Mouse (Mus musculus) heart, embryonic 10.5 days (tissue): ENCODE results near the gene Gm11027. TPM values are rescaled to one million over a fixed set of nuclear protein-coding genes. Genes with fewer than 3 reads are reported as not detected.
A peak's percentile ranks its signal among the peaks of the same experiment; 100 is the strongest.

Experiments
- DNase-seq: peaks from one replicate; pipeline ENCODE4 v3.0.0-alpha.2; 2017; ENCODE audit warnings: low spot score
- H3K27ac ChIP-seq: fragments of 300-500 bp; sonication (generic); 2 replicates; pipeline ENCODE4 v1.5.1; 2016; ENCODE audit warnings: mild to moderate bottlenecking
- H3K27me3 ChIP-seq: fragments of 300-500 bp; sonication (generic); 2 replicates; pipeline ENCODE4 v1.6.1; 2016; ENCODE audit warnings: mild to moderate bottlenecking; ENCODE audit not compliant: poor library complexity, insufficient read depth, severe bottlenecking
- H3K36me3 ChIP-seq: fragments of 300-500 bp; sonication (generic); 2 replicates; pipeline ENCODE4 v1.6.1; 2016; ENCODE audit warnings: mild to moderate bottlenecking, moderate library complexity
- H3K4me1 ChIP-seq: fragments of 300-500 bp; sonication (generic); 2 replicates; pipeline ENCODE4 v1.6.1; 2016; ENCODE audit warnings: mild to moderate bottlenecking
- H3K4me3 ChIP-seq: fragments of 300-500 bp; sonication (generic); 2 replicates; pipeline ENCODE4 v1.5.1; 2016; ENCODE audit warnings: mild to moderate bottlenecking, moderate library complexity
- H3K9me3 ChIP-seq: fragments of 300-500 bp; sonication (generic); 2 replicates; pipeline ENCODE4 v1.6.1; 2016; ENCODE audit warnings: mild to moderate bottlenecking, moderate library complexity
- whole genome bisulfite sequencing: fragments of 180-500 bp; shearing (Covaris S2); methylation state at CpG from one replicate; pipeline ENCODE4 v1.1.7; 2016; 5-methylcytosine and 5-hydroxymethylcytosine counted together
- polyA plus RNA-seq: library from polyadenylated mRNA; unstranded; fragments of >200 nt; fragmentation: Nextera tagmentation; extraction: Ambion mirVana; gene quantifications from 2 replicates; pipeline ENCODE4 v1.2.1, GENCODE M21; 2016

Gene Gm11027
- polyA plus RNA-seq, 1 experiment from 2014 or later: not detected

- peak; percentile 92 for DNase-seq
- WGBS: 5% methylated on average over 40 of the region's 47 CpGs
Measured at GRCm38 (mm10) chr12:116262555-116263341, 12.4 kb upstream of the Gm11027 start, which contains the start of gene Wdr60. Gene Wdr60, minus strand, starts transcription at chr12:116263022.

GRCm38 (mm10) chr12:116264756-116265155 is 10.4 kb upstream of the Gm11027 start:
- no peak overlapping the region for H3K27ac ChIP-seq

More at GRCm38 (mm10) chr12:116262555-116263341, 12.4 kb upstream of the Gm11027 start, which contains the start of gene Wdr60:
- peaks cover 29% of the 10 kb centered on the region; the same call in 1 of the 2 replicates for H3K27me3 ChIP-seq
- H3K36me3 ChIP-seq: no peaks in the 10 kb centered on the region
- peak within 1 kb of the TSS; percentile 85 for H3K27ac ChIP-seq
- H3K4me3 ChIP-seq: peak within 1 kb of the TSS; percentile 70
- peaks cover 11% of the 10 kb centered on the region; the same call in 1 of the 2 replicates for H3K4me1 ChIP-seq
- H3K9me3 ChIP-seq: no peaks in the 10 kb centered on the region

GRCm38 (mm10) chr12:116265275-116265674 is 9.9 kb upstream of the Gm11027 start:
- WGBS: 46% methylated on average over 2 of the region's 2 CpGs
- H3K27me3 ChIP-seq: peaks cover 46% of the 10 kb centered on the region
- H3K4me3 ChIP-seq: no peak overlapping the region
- H3K9me3 ChIP-seq: no peaks in the 10 kb centered on the region
- DNase-seq: no peak
- peaks cover 11% of the 10 kb centered on the region; the same call in 1 of the 2 replicates for H3K4me1 ChIP-seq
- no peak overlapping the region for H3K27ac ChIP-seq
- no peaks in the 10 kb centered on the region for H3K36me3 ChIP-seq

More at GRCm38 (mm10) chr12:116264756-116265155, 10.4 kb upstream of the Gm11027 start:
- no peaks in the 10 kb centered on the region for H3K9me3 ChIP-seq
- peaks cover 41% of the 10 kb centered on the region for H3K27me3 ChIP-seq
- DNase-seq: no peak
- no peaks in the 10 kb centered on the region for H3K36me3 ChIP-seq
- peaks cover 11% of the 10 kb centered on the region; the same call in 1 of the 2 replicates for H3K4me1 ChIP-seq
- H3K4me3 ChIP-seq: no peak overlapping the region
- 68% methylated on average over 2 of the region's 2 CpGs for WGBS

GRCm38 (mm10) chr12:116269450-116269849 is 5.7 kb upstream of the Gm11027 start:
- 74% methylated on average over 5 of the region's 5 CpGs for WGBS
- Histone ChIP-seq H3K9me3 (no peaks in the 10 kb centered on the region), H3K27ac (no peak overlapping the region), H3K4me1 (peaks cover 5% of the 10 kb centered on the region; the same call in 1 of the 2 replicates), H3K36me3 (no peaks in the 10 kb centered on the region), H3K27me3 (peaks cover 62% of the 10 kb centered on the region), H3K4me3 (no peak overlapping the region)
- DNase-seq: no peak

- Histone ChIP-seq H3K27ac (no peak overlapping the region), H3K36me3 (no peaks in the 10 kb centered on the region), H3K9me3 (no peaks in the 10 kb centered on the region), H3K27me3 (peaks cover 67% of the 10 kb centered on the region), H3K4me3 (no peak overlapping the region), H3K4me1 (no peaks in the 10 kb centered on the region)
- WGBS: 69% methylated on average over 1 of the region's 1 CpGs
- DNase-seq: no peak
Measured at GRCm38 (mm10) chr12:116270538-116270937, 4.6 kb upstream of the Gm11027 start.

DNA sequence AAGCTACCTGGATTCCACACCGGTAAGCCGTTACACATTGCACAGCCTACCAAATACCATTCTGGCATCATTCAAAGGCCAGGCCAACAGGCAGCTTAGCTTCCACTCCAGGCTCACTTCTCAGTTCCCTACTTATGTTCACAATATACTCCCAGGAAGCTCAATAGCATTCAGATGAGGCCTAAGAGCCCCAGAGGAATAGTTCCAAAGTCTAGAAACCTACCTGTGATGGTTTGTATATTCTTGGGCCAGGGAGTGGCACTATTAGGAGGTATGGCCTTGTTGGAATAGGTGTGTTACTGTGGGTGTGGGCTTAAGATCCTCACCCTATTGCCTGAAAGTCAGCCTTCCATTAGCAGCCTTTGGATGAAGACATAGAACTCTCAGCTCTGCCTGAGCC is 4.1 kb upstream of the Gm11027 start:
- no peak overlapping the region for H3K4me3 ChIP-seq
- 95% methylated on average over 2 of the region's 2 CpGs for WGBS
- peaks cover 67% of the 10 kb centered on the region for H3K27me3 ChIP-seq

DNA sequence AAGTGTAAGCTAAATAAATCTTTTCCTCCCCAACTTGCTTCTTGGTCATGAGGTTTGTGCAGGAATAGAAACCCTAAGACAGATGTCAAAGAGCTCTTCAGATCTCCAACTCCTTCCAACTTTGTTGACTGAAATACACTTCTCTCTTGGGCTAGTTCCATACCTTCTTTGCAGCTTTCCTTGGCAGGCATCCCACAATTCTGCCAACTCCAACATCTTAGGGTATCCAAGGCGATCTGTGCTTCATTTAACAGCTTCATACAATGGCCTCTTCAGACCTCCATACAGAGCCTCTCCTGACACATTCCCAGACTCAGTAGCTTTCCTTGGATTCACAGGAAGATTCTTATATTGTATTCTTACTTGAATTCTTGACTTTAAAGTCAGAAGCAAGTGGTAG is 1.5 kb upstream of the Gm11027 start:
- Histone ChIP-seq H3K4me3 (no peak overlapping the region), H3K27me3 (peaks cover 53% of the 10 kb centered on the region), H3K9me3 (no peaks in the 10 kb centered on the region), H3K36me3 (no peaks in the 10 kb centered on the region), H3K27ac (no peak overlapping the region), H3K4me1 (no peaks in the 10 kb centered on the region)
- no peak for DNase-seq
- 72% methylated on average over 1 of the region's 1 CpGs for WGBS

More for the DNA sequence above, 4.1 kb upstream of the Gm11027 start:
- Histone ChIP-seq H3K36me3 (no peaks in the 10 kb centered on the region), H3K9me3 (no peaks in the 10 kb centered on the region), H3K27ac (no peak overlapping the region), H3K4me1 (no peaks in the 10 kb centered on the region)
- no peak for DNase-seq

GRCm38 (mm10) chr12:116275631-116276030 is 445 bp downstream of the Gm11027 start:
- H3K27ac ChIP-seq: no peak overlapping the region
- H3K36me3 ChIP-seq: no peaks in the 10 kb centered on the region
- H3K9me3 ChIP-seq: no peaks in the 10 kb centered on the region
- peaks cover 1% of the 10 kb centered on the region; the same call in 1 of the 2 replicates for H3K4me1 ChIP-seq
- no peak overlapping the region for H3K4me3 ChIP-seq
- WGBS: 84% methylated on average over 4 of the region's 4 CpGs
- no peak for DNase-seq
- peaks cover 34% of the 10 kb centered on the region; the same call in 1 of the 2 replicates for H3K27me3 ChIP-seq

DNA sequence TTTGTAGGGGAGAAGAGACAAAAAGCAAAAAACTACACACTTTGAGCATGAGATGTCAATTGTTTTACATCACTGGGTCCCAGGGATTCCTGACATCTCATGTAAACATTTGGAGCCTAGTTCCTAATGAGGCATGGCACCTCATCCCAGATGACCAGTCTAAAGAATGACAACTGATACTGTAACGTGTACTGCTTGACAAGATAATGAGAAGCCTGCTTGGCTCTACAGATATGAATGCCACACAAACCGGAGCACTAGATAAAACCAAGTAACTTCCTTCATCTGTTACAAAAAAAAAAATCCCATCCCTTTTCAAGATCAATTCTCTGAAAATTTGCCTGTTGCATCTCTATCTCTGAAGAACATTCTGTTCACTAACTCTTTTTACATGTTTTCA is 1.8 kb downstream of the Gm11027 start:
- H3K27ac ChIP-seq: no peak overlapping the region
- H3K9me3 ChIP-seq: no peaks in the 10 kb centered on the region
- no peaks in the 10 kb centered on the region for H3K36me3 ChIP-seq
- peaks cover 23% of the 10 kb centered on the region; the same call in 1 of the 2 replicates for H3K27me3 ChIP-seq
- no peak for DNase-seq
- H3K4me3 ChIP-seq: no peak overlapping the region
- WGBS: 55% methylated on average over 2 of the region's 2 CpGs
- H3K4me1 ChIP-seq: peaks cover 3% of the 10 kb centered on the region; the same call in 1 of the 2 replicates

DNA sequence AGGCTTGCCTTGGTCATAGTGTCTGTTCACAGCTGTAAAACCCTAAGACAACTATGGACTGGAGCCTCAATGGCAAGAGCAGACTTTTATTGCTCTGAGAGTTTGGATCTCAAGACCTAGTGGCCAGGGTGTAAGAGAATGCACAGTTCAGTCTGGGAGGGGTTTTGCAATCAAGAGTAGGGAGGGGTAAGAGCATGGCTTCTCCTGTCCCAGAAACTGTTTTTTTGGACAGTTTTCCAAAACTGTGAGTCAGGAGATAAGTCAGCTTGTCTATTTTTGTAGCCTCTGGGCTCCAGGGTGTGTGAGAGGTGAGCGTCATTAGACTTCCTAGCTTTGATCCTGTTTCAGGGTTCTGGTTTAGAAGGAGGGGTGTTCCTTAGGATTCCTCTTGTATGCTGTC is 3.4 kb downstream of the Gm11027 start:
- DNase-seq: no peak
- H3K9me3 ChIP-seq: no peaks in the 10 kb centered on the region
- no peak overlapping the region for H3K4me3 ChIP-seq
- 83% methylated on average over 1 of the region's 1 CpGs for WGBS
- no peaks in the 10 kb centered on the region for H3K36me3 ChIP-seq
- no peak overlapping the region for H3K27ac ChIP-seq
- H3K4me1 ChIP-seq: peaks cover 3% of the 10 kb centered on the region; the same call in 1 of the 2 replicates
- H3K27me3 ChIP-seq: peaks cover 17% of the 10 kb centered on the region; the same call in 1 of the 2 replicates

DNA sequence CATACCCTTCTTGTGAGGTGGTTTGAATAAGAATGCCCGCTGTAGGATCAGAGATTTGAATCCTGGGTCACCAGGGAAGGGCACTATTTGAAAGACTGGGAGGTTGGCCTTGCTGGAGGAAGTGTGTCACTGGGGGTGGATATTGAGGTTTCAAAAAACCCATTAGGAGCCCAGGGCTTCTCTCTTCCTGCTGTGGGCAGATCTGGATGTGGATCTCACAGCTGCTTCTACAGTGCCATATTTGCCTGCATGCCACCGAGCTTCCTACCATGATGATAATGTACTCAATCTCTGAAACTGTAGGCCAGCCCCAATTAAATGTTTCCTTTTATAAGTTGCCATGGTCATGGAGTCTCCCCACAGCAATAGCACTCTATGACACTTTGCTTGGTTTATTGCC is 4.0 kb downstream of the Gm11027 start:
- peaks cover 3% of the 10 kb centered on the region; the same call in 1 of the 2 replicates for H3K4me1 ChIP-seq
- H3K36me3 ChIP-seq: no peaks in the 10 kb centered on the region
- H3K27me3 ChIP-seq: peaks cover 11% of the 10 kb centered on the region; the same call in 1 of the 2 replicates
- H3K9me3 ChIP-seq: no peaks in the 10 kb centered on the region
- WGBS: 85% methylated on average over 2 of the region's 2 CpGs
- no peak overlapping the region for H3K27ac ChIP-seq
- H3K4me3 ChIP-seq: no peak overlapping the region
- DNase-seq: no peak

GRCm38 (mm10) chr12:116280149-116280652 is 5.0 kb downstream of the Gm11027 start:
- 5% methylated on average over 7 of the region's 7 CpGs for WGBS
- Histone ChIP-seq H3K4me3 (peak overlapping the region; percentile 98), H3K4me1 (peaks cover 3% of the 10 kb centered on the region; the same call in 1 of the 2 replicates), H3K27ac (peak overlapping the region; percentile 96), H3K27me3 (peaks cover 5% of the 10 kb centered on the region; the same call in 1 of the 2 replicates), H3K36me3 (no peaks in the 10 kb centered on the region), H3K9me3 (no peaks in the 10 kb centered on the region)
- no peak for DNase-seq
